Mouse (Mus musculus) embryo, embryonic 10 days (tissue): ENCODE measurements at regions not wholly inside any gene's neighbourhood (a gene's known extent, or its start where the extent isn't known, plus 50 kb on each side); places are given as distances from the start of the nearest gene placed in this dataset.
"Not testable (repeated sequence)": the region's sequence is repeated elsewhere in the genome, so short reads cannot be mapped to it uniquely, and the experiment has no call there.

Experiments
- DNase-seq: peaks from one replicate; pipeline ENCODE4 v3.0.0-alpha.2; 2015; ENCODE audit warnings: low spot score

- DNase-seq, result peak; percentile 20
Observed at GRCm38 (mm10) chr7:122820587-122821535, 144.6 kb upstream of the Rbbp6 start.

- DNase-seq, result no peak
Observed at GRCm38 (mm10) chr7:122823429-122823828, 142.1 kb upstream of the Rbbp6 start.

- no peak for DNase-seq
Observed at GRCm38 (mm10) chr7:122839091-122839490, 126.4 kb upstream of the Rbbp6 start.

- no peak for DNase-seq
Observed at GRCm38 (mm10) chr7:122844831-122845230, 120.7 kb upstream of the Rbbp6 start.

- DNase-seq, result no peak
Observed at GRCm38 (mm10) chr7:122847376-122847775, 118.1 kb upstream of the Rbbp6 start.

GRCm38 (mm10) chr7:122873386-122873785 is 92.1 kb upstream of the Rbbp6 start:
- DNase-seq, result no peak

GRCm38 (mm10) chr7:122876286-122876685 is 89.2 kb upstream of the Rbbp6 start:
- no peak for DNase-seq

GRCm38 (mm10) chr7:122881890-122882500 is 83.5 kb upstream of the Rbbp6 start:
- not testable (repeated sequence) for DNase-seq

GRCm38 (mm10) chr7:122886737-122887136 is 78.7 kb upstream of the Rbbp6 start:
- DNase-seq, result no peak

- no peak for DNase-seq
Observed at GRCm38 (mm10) chr7:122897148-122897547, 68.3 kb upstream of the Rbbp6 start.

- DNase-seq, result no peak
Observed at GRCm38 (mm10) chr7:122906056-122906455, 59.4 kb upstream of the Rbbp6 start.

GRCm38 (mm10) chr7:122909296-122909695 is 56.2 kb upstream of the Rbbp6 start:
- no peak for DNase-seq
